Mouse (Mus musculus) ES-Bruce4 (cell line): ENCODE measurements around the gene C2cd2.

ENCODE experiments used
- CTCF ChIP-seq: IDR thresholded peaks from one replicate; pipeline ENCODE4 v1.8.1; 2011; ENCODE audit warnings: low read depth, low read length
- EP300 ChIP-seq: IDR thresholded peaks from 2 replicates; pipeline ENCODE4 v1.6.1; 2011; ENCODE audit warnings: low read depth, low read length; ENCODE audit not compliant: insufficient read depth
- POLR2A ChIP-seq: IDR thresholded peaks from one replicate; pipeline ENCODE4 v1.8.1; 2011; ENCODE audit warnings: low read length; ENCODE audit not compliant: insufficient read depth

DNA sequence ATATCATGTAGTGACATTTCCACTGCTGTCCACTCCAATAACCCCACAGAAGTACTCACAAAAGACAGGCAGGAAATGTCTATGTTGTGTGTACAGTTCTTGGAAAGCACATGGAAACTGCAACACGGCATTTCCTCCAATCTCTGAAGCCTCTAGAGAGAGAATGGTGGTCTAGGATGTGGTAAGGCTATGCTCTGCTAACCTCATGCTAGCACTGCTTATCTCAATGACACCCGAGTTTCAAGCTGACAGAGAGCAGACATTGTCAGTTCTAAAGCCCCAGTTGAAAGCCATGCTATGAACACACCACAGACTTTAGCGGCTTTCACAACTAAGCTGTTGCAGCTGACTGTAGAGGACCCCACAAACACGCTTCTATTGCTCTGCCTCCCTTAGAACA, 13.6 kb downstream of the C2cd2 start:
- TF ChIP-seq POLR2A (no peak), CTCF (no peak), EP300 (no peak)
